Mouse (Mus musculus) forebrain, embryonic 12.5 days (tissue): Measurements from ENCODE around the gene Lipe. TPM values are rescaled to one million over a fixed set of nuclear protein-coding genes. Genes with fewer than 3 reads are reported as not detected.
"Not testable (repeated sequence)": the region's sequence is repeated elsewhere in the genome, so short reads cannot be mapped to it uniquely, and the experiment has no call there.

Experiments
- ATAC-seq: fragments of 200-750 bp; cut with Nextera tagmentation; 2 replicates; pipeline ENCODE4 v1.8.0; 2017; ENCODE audit warnings: moderate TSS enrichment; ENCODE audit not compliant: low FRiP score
- H3K27ac ChIP-seq: fragments of 300-500 bp; sonication (generic); 2 replicates; pipeline ENCODE4 v1.5.1; 2016; ENCODE audit warnings: mild to moderate bottlenecking
- H3K27me3 ChIP-seq: fragments of 300-500 bp; sonication (generic); 2 replicates; pipeline ENCODE4 v1.6.1; 2016; ENCODE audit warnings: mild to moderate bottlenecking
- H3K36me3 ChIP-seq: fragments of 300-500 bp; sonication (generic); replicated peaks from 2 replicates; pipeline ENCODE4 v1.6.1; 2016; ENCODE audit warnings: mild to moderate bottlenecking
- H3K4me1 ChIP-seq: fragments of 300-500 bp; sonication (generic); 2 replicates; pipeline ENCODE4 v1.6.1; 2016
- H3K4me2 ChIP-seq: fragments of 300-500 bp; sonication (generic); 2 replicates; pipeline ENCODE4 v1.6.1; 2016; ENCODE audit warnings: mild to moderate bottlenecking, moderate library complexity
- H3K4me3 ChIP-seq: fragments of 300-500 bp; sonication (generic); replicated peaks from 2 replicates; pipeline ENCODE4 v1.5.1; 2016; ENCODE audit warnings: mild to moderate bottlenecking
- H3K9ac ChIP-seq: fragments of 300-500 bp; sonication (generic); 2 replicates; pipeline ENCODE4 v1.6.1; 2016; ENCODE audit warnings: mild to moderate bottlenecking
- H3K9me3 ChIP-seq: fragments of 300-500 bp; sonication (generic); 2 replicates; pipeline ENCODE4 v1.6.1; 2016
- WGBS: fragments of 180-500 bp; shearing (Covaris S2); methylation state at CpG from one replicate; pipeline ENCODE4 v1.1.7; 2016; 5-methylcytosine and 5-hydroxymethylcytosine counted together
- polyA plus RNA-seq: library from polyadenylated mRNA; unstranded; fragments of >200 nt; fragmentation: Nextera tagmentation; extraction: Ambion mirVana; gene quantifications from 2 replicates; pipeline ENCODE4 v1.2.1, GENCODE M21; 2016

The Lipe gene
- polyA plus RNA-seq, 1 experiment from 2014 or later, result 8.8 TPM

DNA sequence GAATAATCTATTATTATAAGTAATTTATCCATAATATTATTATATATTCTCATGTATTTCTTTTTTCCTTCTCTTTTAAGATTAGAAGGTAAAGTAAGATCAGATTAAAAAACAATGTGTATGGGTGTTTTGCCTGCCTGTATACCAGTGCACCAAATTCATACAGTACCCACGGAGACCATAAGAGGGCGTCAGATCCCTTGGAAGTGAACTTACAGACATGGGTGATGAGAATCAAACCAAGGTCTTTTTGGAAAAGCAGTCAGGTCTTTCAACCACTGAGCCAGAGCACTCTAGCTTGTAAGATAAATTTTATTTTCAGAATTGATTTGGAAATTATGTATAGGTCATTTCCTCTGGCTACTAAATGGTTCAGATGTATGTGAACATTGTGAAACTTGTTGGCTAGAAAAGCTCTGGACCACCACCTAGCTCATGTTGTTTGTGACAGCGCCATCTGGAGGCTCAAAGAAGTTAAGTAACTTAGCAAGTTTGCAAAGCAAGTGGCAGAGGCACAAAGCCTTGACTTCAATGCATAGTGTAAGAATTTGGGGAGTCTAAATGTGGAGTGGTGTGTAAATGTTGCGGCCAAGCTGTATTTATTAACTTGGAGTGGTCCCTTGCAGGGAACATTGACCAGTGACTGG is 10.7 kb upstream of the Lipe start:
- Histone ChIP-seq H3K4me2 (no peak overlapping the region), H3K9me3 (no peaks in the 10 kb centered on the region), H3K27me3 (no peaks in the 10 kb centered on the region), H3K9ac (no peak overlapping the region), H3K27ac (no peak overlapping the region), H3K4me1 (0 out of 2 replicates have a peak, but pooled peaks cover 6% of the 10 kb centered on the region), H3K4me3 (no peak overlapping the region), H3K36me3 (no peaks in the 10 kb centered on the region)
- WGBS, result 41% methylated on average over 4 of the region's 4 CpGs
- no peak for ATAC-seq

DNA sequence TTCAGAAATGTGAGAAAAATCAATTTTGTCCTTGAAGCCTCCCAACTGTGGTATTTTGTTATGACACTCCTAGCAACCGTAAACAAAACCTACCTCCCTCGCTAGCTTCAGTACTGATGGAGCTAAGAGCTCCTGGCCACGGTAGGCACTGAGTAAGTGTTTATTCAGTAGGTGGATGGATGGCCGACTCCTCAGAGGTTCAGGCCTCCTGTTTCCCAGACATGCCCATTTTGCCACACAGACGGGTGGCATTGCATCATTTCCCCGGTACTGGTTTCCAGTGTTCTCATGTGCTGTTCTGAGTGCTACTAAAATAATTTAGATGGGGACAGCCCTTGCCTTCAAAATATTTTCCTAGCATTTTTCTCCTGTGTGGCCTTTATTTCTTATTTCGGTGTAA is 8.0 kb upstream of the Lipe start:
- no peak overlapping the region for H3K4me3 ChIP-seq
- no peak for ATAC-seq
- 93% methylated on average over 7 of the region's 7 CpGs for WGBS
- no peaks in the 10 kb centered on the region for H3K9me3 ChIP-seq
- H3K4me1 ChIP-seq, result peaks cover 8% of the 10 kb centered on the region; the same call in 1 of the 2 replicates
- H3K27ac ChIP-seq, result no peak overlapping the region
- H3K27me3 ChIP-seq, result no peaks in the 10 kb centered on the region
- H3K4me2 ChIP-seq, result no peak overlapping the region
- H3K9ac ChIP-seq, result no peak overlapping the region
- H3K36me3 ChIP-seq, result no peaks in the 10 kb centered on the region

DNA sequence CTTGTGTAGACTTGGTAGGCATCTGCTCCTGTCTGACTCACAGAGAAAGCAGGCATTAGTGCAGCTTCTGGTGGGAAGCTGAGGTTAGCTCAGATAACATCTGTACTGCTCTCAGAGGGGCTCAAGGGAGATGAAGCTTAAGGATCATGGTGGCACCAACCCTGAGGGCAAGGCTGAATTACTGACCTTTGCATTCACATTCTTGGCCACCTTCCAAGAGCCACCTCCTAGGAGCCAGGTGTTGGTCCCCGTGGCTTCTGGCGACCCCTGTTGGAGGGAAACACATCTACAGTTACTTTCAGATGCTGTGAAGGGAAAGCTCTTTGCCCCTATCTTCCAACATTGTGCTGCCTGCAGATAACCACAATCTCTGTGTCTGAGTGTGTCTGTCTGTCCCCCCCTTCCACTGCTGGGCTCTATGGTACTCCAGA is 4.2 kb upstream of the Lipe start:
- no peak overlapping the region for H3K4me3 ChIP-seq
- H3K27me3 ChIP-seq, result no peaks in the 10 kb centered on the region
- H3K27ac ChIP-seq, result no peak overlapping the region
- ATAC-seq, result no peak
- H3K9ac ChIP-seq, result no peak overlapping the region
- H3K4me2 ChIP-seq, result no peak overlapping the region
- 7% methylated on average over 2 of the region's 2 CpGs for WGBS
- no peaks in the 10 kb centered on the region for H3K36me3 ChIP-seq
- H3K4me1 ChIP-seq, result peaks cover 8% of the 10 kb centered on the region; the same call in 1 of the 2 replicates
- H3K9me3 ChIP-seq, result no peaks in the 10 kb centered on the region

DNA sequence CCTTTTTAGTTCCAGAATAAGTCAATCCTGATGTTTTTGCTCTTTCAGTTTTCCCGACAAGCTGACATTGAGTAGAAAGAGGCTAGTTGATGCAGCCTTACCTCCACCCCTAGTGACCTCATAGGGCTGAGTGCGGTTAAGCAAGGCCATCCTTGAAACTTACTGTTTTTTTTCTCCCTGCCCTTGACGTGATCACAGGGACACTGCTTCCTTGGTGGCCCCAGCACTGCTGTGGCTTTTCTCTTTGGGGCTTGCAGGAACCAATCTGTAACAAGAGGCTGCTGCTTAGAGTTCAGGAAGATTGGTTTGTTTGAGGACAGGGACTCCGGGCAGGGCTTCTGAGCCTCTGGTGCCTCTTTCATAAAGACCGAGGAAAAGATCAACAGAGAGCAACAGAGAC is 3.5 kb upstream of the Lipe start:
- Histone ChIP-seq H3K36me3 (no peaks in the 10 kb centered on the region), H3K27me3 (no peaks in the 10 kb centered on the region), H3K27ac (no peak overlapping the region), H3K4me2 (no peak overlapping the region), H3K9me3 (no peaks in the 10 kb centered on the region), H3K9ac (no peak overlapping the region), H3K4me1 (peaks cover 8% of the 10 kb centered on the region; the same call in 1 of the 2 replicates), H3K4me3 (no peak overlapping the region)
- WGBS, result 30% methylated on average over 5 of the region's 5 CpGs
- no peak for ATAC-seq

DNA sequence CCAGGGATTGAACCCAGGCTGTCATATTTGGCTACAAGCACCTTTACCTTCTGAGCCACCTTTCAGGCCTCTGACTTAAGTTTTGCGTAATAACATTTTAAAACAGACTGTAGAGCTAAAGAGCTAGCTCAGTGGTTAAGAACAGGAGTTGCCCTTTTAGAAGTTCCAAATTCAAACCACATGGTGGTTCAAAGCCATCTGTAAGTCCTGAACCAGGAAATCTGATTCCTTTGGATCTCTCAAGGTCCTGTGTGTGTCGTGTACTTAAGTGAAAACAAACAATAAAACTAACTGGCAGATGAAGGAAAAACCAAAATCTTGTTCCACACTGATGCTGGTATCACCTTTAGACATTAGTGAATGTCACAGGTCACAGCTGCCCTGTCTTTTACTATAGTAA is 3.0 kb upstream of the Lipe start:
- no peaks in the 10 kb centered on the region for H3K27me3 ChIP-seq
- H3K4me3 ChIP-seq, result no peak overlapping the region
- H3K36me3 ChIP-seq, result no peaks in the 10 kb centered on the region
- peaks cover 10% of the 10 kb centered on the region; the same call in 1 of the 2 replicates for H3K4me1 ChIP-seq
- H3K4me2 ChIP-seq, result no peak overlapping the region
- ATAC-seq, result no peak
- H3K27ac ChIP-seq, result no peak overlapping the region
- 69% methylated on average over 2 of the region's 2 CpGs for whole genome bisulfite sequencing
- H3K9me3 ChIP-seq, result no peaks in the 10 kb centered on the region
- no peak overlapping the region for H3K9ac ChIP-seq

DNA sequence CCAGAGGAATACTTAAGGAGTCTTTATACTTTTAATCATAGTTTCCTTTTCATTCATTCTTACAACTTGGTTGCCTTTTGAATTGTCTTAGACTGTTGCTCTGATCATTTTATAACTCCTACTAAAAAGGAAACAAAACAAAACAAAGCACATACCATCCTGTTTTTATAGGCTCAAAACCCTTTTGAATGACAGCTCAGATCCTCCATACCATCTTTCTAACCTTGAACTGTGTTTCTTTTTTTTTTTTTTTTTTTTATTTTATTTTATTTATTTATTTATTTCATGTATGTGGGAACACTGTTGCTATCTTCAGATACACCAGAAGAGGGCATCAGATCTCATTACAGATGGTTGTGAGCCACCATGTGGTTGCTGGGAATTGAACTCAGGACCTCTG is 518 bp upstream of the Lipe start:
- H3K9ac ChIP-seq, H3K9me3 ChIP-seq, ATAC-seq, H3K27ac ChIP-seq, H3K27me3 ChIP-seq, H3K4me3 ChIP-seq, H3K4me2 ChIP-seq, H3K36me3 ChIP-seq: not testable (repeated sequence)
- peaks cover 25% of the 10 kb centered on the region for H3K4me1 ChIP-seq

DNA sequence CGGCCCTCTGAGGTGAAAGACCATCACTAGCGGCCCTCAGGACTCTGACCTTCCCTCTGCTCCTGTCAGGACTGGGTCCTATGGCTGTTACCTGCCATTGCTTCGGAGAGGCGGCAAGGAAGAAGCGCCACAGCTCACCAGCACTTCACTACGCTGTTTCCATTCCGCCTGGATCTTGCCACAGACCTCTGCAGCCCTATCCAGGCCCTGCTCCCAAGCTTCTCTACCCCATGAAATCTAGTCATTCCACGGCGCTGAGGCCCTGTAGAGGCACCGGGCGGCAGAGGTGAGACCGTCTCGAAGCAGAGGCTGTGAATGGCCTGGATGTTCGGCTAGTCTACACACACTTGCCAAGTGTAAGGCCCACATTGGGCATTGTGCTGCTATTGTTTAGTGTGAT is 1.9 kb downstream of the Lipe start:
- Histone ChIP-seq H3K4me1 (peaks cover 21% of the 10 kb centered on the region), H3K9me3 (no peaks in the 10 kb centered on the region), H3K9ac (no peak overlapping the region), H3K36me3 (no peaks in the 10 kb centered on the region), H3K27ac (no peak overlapping the region), H3K27me3 (peaks cover 8% of the 10 kb centered on the region; the same call in 1 of the 2 replicates), H3K4me2 (peak overlapping the region; percentile 85), H3K4me3 (no peak overlapping the region)
- ATAC-seq, result peak; percentile 2; the same call in 1 of the 2 replicates
- 90% methylated on average over 14 of the region's 14 CpGs for WGBS

DNA sequence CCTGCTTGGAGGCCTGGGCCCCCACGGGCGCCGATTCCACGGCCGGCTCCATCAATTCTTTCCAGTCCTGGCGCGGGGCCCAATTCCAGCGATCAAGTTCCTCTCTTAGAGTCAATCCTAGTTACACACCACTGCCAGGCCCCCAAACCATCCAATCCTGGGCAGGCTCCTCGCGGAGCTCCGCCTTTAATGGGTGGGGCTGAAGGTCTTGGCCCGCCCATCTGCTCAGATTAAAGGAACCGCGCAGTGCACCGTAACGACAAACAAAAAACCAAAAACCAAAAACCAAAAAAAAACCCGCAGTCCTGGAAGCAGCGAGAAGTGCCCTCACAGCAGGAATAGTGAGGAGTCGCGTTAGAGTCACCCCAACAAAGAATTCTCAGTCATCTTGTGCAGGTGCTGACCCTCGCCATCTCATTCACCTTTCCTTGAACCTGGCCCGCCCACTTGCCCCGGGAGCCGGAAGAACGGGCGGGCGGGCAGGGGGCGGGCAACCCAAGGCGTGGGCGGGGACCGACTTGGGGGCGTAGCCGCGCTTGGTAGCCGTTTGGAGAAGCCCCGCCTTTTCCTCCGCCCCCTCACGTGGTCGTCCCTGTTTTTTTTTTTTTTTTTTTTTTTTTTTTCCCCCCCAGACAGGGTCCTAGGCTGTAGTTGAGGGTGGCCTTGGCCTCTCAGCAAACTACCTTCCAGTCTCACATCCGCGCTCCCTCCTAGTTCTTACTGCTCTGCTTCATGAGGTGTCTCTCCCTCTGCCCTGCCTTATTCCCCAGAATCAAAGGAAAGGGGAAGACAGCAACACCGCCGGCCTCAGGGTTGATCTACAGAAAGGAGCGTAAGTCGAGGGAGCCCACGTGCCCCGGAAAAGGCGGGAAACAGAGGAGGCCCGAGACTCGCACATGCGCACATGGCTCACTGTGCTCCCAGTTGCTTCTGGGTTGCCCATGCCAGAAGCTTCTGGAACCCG is 2.7 kb downstream of the Lipe start:
- Histone ChIP-seq H3K27me3 (peaks cover 8% of the 10 kb centered on the region; the same call in 1 of the 2 replicates), H3K9ac (peak overlapping the region; percentile 54), H3K4me3 (peak overlapping the region; percentile 67), H3K27ac (peak overlapping the region; percentile 62), H3K4me1 (peaks cover 21% of the 10 kb centered on the region), H3K36me3 (no peaks in the 10 kb centered on the region), H3K4me2 (peak overlapping the region; percentile 85), H3K9me3 (no peaks in the 10 kb centered on the region)
- peak; percentile 98 for ATAC-seq
- 7% methylated on average over 52 of the region's 52 CpGs for WGBS

DNA sequence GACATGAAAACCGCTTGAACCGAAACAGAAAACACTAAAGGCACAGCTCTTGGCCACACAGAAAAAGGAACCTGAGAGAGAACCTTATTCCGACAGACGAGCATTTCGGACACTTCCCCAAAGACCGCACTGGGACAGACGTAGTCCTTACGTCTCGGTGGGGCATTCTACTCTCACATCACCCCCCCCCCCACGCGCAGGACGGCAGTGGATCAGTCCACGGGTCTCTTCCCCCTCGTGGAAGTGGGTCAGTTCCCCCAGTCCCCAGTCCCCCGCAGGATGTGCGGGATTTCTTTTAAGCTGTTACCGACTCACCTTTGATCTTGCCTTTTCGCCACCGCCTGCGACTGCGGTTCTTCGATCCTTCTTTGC is 3.3 kb downstream of the Lipe start:
- peak overlapping the region; percentile 62 for H3K27ac ChIP-seq
- H3K36me3 ChIP-seq, result no peaks in the 10 kb centered on the region
- WGBS, result under 1% methylated on average over 22 of the region's 22 CpGs
- peak overlapping the region; percentile 67 for H3K4me3 ChIP-seq
- H3K9me3 ChIP-seq, result no peaks in the 10 kb centered on the region
- ATAC-seq, result peak; percentile 53; the same call in 1 of the 2 replicates
- peaks cover 27% of the 10 kb centered on the region for H3K4me1 ChIP-seq
- H3K4me2 ChIP-seq, result peak overlapping the region; percentile 85
- peak overlapping the region; percentile 54 for H3K9ac ChIP-seq
- H3K27me3 ChIP-seq, result peaks cover 8% of the 10 kb centered on the region; the same call in 1 of the 2 replicates

DNA sequence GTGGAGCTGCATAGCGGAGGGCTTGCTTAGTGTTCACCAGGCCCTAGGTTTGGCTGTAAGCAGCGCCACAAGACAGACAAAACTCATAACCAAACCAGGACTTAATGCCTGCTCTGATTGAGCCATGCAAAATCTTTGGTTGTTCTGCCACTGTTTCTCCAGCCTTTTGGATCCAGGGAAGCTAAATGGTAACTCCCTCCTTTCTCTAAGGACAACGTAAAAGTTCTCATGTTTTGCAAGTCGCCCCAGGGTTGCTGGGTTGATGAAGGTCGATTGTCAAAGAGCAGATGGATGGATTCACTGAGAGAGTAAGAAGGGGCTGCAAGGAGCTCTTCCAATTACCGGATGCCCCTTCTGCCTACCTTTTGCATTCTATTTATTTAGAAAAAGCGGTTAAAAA is 3.8 kb downstream of the Lipe start:
- H3K9me3 ChIP-seq, result no peaks in the 10 kb centered on the region
- H3K4me1 ChIP-seq, result peaks cover 31% of the 10 kb centered on the region
- peaks cover 8% of the 10 kb centered on the region; the same call in 1 of the 2 replicates for H3K27me3 ChIP-seq
- no peaks in the 10 kb centered on the region for H3K36me3 ChIP-seq
- H3K4me3 ChIP-seq, result peak overlapping the region; percentile 67
- WGBS, result 22% methylated on average over 7 of the region's 7 CpGs
- ATAC-seq, result no peak
- no peak overlapping the region for H3K27ac ChIP-seq
- H3K9ac ChIP-seq, result peak overlapping the region; percentile 54
- H3K4me2 ChIP-seq, result peak overlapping the region; percentile 85

DNA sequence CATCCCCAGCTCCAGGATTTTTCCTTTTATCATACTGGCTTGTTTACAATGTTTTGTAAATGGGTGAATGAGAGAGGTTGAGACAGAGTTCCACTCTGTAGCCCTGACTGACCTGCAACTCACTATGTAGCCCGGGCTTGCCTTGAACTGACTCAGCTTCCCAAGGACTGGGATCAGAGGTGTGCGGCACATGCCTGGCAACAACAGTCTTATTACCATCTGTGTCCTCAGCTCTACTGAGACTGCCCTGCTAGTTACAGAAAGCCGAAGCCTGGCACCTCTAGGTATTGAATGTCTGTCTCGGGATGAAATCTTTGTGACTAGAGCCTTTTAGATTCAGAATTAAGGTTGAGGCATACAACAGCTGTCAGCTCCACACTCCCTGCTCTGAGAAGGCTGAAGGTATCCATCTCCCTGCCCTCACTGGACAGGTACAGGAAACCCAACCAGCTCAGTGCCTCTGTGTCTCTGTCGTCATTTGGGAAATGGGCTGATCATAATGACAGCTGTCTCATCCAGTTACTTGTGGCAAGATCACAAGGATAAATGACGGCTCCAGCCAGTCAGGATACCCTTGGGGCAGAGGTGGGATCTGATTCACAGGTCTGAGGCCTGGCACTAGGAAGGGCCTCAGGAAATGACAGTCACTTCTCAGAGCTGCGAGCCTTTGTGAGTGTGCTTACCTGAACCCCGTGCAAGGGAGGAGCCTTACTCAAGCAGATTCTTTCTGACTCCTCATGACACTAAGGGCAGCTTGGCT is 4.9 kb downstream of the Lipe start:
- Histone ChIP-seq H3K27ac (no peak overlapping the region), H3K4me2 (0 out of 2 replicates have a peak overlapping the region, but pooled peaks have one; percentile 85), H3K4me1 (peaks cover 31% of the 10 kb centered on the region), H3K36me3 (0 out of 2 replicates have a peak, but pooled peaks cover 1% of the 10 kb centered on the region), H3K9ac (no peak overlapping the region; the same call in 1 of the 2 replicates), H3K4me3 (no peak overlapping the region; the same call in 1 of the 2 replicates), H3K9me3 (no peaks in the 10 kb centered on the region), H3K27me3 (peaks cover 8% of the 10 kb centered on the region; the same call in 1 of the 2 replicates)
- 83% methylated on average over 8 of the region's 8 CpGs for WGBS
- no peak for ATAC-seq

DNA sequence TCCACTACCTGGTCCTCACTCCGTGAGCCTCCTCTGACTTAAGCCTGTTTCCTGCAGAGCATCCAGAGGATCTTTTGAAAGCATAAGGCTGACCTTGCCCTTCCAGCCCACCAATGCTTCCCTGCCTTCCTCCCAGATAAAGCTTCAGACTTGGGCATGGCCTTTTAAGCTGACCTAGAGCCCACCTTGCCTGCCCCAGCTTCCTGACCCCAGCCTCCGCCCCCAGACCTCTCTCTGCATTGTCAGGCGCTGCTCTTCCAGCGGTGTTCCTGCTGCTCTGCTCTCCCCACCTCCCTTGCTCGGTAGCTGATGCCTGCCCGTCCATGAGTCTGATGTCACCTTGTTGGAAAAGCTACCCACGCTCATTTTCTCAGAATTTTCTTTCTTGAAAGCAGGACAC is 5.7 kb downstream of the Lipe start:
- peaks cover 31% of the 10 kb centered on the region for H3K4me1 ChIP-seq
- H3K4me3 ChIP-seq, result no peak overlapping the region
- peaks cover 8% of the 10 kb centered on the region; the same call in 1 of the 2 replicates for H3K27me3 ChIP-seq
- H3K9me3 ChIP-seq, result no peaks in the 10 kb centered on the region
- no peak overlapping the region for H3K27ac ChIP-seq
- H3K36me3 ChIP-seq, result peaks cover 9% of the 10 kb centered on the region
- H3K4me2 ChIP-seq, result no peak overlapping the region
- WGBS, result 41% methylated on average over 7 of the region's 7 CpGs
- no peak for ATAC-seq
- H3K9ac ChIP-seq, result no peak overlapping the region
